Mouse (Mus musculus) WW6 (cell line): ENCODE data around the gene Garnl3.

Experiments used
- DNase-seq: peaks from one replicate; pipeline ENCODE4 v3.0.0-alpha.2; 2013; ENCODE audit warnings: low read depth, low spot score

Gene Garnl3

GRCm38 (mm10) chr2:32971235-32971634, 160.2 kb downstream of the Garnl3 start:
- DNase-seq: no peak

- DNase-seq: no peak
Measured at GRCm38 (mm10) chr2:32969326-32969725, 162.1 kb downstream of the Garnl3 start.

DNA sequence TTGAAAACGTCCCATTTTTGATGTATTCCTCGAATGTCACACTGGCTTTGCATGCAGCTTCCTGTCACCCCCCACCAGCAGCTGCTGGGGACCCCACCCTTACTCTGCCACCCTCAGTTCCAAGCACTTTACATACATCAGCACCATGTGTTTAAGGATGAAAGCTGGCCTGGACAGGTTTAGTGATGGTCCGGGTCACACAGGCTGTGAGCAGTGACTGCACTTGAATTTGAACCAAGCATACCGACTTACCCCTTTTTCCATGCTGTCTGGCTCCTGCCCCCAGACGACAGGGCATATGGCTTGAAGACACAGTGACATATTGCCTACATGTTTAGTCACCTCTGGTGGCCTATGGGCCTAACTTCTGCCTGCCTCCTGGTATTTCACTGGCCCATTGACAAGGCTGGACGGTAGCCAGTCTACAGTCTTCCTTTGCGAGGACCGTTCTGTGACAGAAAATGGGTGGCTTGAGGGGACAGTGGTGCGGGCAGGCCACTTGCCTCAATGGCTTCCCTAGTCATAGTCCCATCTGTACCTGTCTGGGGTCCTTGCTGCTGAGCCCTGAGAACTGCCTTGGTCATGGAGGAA, 163.3 kb downstream of the Garnl3 start:
- DNase-seq: no peak

- no peak for DNase-seq
Measured at GRCm38 (mm10) chr2:32966689-32967631, 164.5 kb downstream of the Garnl3 start.

DNA sequence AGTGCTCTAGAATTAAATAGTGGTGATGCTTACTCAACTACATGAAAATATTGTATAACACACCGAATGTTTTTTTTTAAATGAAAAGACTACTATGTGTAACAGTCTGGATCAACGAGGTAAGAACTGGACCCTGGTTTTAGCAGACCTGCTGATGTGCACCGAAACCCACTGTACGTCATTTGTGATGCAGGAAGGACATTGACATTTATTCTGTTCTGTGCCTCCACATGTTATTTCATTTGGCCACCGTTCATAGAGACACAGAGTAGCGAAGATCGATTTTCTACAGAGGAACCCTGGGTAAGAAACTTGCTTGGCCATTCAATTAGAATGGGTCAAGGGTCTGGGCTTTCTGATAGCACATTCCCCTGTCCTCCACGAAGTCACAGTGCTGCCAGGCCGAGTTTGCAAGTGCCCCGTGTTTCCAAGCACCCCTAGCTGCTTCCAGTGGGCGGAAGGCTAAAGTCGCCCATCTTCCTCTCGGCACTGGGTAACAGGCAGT, 165.2 kb downstream of the Garnl3 start:
- DNase-seq: no peak

GRCm38 (mm10) chr2:32965511-32966183, 165.8 kb downstream of the Garnl3 start:
- no peak for DNase-seq

DNA sequence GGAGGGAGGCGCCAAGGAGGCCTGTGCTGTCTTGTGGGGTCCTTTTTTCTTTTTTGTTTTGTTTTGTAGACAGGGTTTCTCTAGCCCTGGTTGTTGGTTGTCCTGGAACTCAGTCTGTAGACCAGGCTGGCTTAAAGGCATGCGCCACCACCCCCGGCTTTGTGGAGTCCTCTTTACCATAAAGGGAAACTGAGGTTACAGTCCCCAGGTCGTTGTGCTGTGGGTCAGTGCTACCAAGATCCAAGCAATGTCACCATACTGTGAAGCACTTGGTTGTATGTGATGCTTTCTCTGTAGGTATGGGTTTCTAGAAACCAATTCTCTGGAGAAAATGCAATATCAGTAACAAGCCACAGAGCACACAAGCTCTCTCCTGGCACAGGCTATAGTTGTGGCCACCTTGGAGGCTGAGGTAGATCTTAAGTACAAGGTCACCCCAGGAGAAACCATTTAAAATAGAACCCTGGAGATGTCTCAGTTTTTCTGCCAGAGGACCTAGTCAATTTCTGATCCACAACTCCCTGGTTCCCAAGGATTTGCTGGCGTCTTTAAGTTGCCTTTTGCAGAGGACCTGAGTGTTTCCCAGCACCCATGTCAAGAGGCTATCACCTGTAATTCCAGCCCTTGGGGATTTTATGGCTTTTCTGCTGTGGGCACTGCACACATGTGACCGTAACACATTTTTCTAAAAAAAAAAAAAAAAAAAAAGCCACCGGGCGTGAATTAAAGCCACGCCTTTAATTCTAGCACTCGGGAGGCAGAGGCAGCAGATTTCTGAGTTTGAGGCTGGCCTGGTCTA, 166.6 kb downstream of the Garnl3 start:
- no peak for DNase-seq

GRCm38 (mm10) chr2:32963981-32964380, 167.5 kb downstream of the Garnl3 start:
- DNase-seq: no peak

DNA sequence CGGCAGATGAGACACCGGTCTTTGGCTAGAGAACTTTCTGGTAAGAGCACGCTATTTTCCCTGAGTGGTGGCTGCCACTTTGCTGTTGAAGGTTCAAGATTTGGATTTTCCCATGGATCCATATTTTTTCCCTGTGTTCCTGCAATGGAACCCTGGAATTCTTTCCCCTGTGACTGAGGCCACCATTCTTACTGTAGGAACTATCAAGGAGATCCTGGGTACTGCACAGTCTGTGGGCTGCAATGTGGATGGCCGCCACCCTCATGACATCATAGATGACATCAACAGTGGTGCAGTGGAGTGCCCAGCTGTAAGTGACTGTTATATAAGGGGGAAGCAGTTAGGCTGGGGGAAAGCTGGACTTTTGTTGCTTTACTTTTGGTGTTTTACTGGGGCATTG, 167.9 kb downstream of the Garnl3 start:
- DNase-seq: no peak

DNA sequence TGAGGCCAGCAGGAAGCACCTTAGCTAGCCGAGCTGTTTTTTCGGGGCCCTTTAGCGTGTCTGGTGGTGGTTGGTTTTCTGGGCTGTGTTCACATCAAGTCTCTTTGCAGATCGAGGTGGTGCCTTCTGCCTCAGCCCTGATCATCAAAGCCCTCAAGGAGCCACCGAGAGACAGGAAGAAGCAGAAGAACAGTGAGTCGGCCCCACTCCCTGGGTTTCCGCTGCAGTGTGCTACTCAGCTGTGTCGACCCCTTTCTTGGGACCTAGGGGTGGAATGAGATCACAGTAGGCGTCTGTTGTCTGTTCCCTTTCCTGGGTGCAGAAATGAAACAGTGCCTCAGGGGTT, 168.6 kb downstream of the Garnl3 start:
- no peak for DNase-seq

DNA sequence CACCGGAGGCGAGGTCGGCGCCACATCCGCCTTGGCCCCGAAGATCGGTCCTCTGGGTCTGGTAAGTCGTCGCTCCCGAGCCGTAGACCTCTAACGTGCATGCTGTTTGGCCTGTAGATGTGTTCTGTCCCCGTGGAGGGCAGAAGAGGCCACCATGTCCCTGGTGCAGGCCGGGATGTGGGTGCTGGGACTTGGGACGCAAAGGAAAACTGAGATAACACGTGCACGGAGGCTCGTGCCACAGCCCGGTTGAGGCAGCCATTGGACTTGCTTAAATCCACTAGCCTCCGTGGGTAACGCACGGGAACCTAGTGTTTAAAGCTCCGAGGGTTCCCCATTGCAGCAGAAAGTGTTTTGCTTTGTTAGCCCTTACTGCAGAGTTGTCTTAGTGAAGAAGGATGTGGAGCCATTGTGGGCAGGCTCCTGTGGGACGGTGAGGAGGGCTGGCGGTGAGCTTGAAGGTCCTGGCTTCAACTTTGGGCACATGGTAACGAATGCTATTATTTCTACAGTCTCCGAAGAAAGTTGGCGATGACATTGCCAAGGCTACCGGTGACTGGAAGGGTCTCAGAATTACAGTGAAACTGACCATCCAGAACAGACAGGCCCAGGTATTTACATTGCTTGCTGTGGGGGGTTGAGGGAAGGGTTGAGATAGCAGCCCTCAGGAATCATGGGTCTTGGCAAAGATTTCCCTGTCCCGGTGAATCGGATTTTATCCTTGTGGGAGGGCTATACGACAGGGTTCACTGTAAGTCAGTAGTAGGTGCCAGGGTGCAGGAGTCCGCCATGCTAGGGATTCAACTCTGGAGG, 169.2 kb downstream of the Garnl3 start:
- DNase-seq: no peak

DNA sequence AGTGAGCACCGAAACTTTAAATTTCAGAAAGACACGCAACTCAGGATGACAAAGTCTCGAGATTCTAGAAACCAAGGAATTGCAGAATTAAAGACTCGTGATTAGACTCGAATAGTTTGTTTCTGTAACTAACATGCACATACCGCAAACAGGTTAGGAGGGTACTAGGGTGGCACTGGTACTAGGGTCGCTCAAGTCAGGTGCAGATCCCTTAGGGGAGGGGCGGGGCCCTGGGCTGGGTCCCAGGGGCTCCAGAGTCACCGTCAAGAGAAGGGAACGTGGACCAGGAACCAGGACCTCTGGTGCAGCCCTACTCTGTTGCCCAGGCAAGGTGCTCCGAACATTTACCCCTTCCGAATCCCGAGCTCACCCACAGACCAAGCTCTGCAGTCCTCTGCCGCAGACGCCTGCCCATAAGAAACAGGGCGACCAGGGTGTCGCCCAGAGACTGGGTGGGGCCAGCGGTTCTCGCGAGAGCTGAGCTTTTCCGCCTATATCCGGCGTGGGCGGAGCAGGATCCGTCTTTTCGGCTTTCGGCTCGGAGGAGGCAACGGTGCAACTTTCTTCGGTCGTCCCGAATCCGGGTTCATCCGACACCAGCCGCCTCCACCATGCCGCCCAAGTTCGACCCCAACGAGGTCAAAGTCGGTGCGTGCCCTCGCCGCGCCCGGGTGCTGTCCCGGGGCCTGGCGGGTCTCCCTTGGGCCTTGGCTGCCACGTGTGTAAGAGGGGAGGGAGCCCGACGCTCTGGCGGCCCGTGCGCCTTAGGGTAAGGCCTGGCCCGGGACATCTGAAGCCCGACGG, 170.1 kb downstream of the Garnl3 start, which contains the start of the genes Rpl12 and Lrsam1:
TSS of gene Rpl12 (plus strand) at position 368 of the 804 bp plus-strand sequence.
TSS of gene Lrsam1 (minus strand) at position 423 of the 804 bp plus-strand sequence.
- DNase-seq: peak; percentile 74

- no peak for DNase-seq
Measured at GRCm38 (mm10) chr2:32960273-32960672, 171.2 kb downstream of the Garnl3 start.

DNA sequence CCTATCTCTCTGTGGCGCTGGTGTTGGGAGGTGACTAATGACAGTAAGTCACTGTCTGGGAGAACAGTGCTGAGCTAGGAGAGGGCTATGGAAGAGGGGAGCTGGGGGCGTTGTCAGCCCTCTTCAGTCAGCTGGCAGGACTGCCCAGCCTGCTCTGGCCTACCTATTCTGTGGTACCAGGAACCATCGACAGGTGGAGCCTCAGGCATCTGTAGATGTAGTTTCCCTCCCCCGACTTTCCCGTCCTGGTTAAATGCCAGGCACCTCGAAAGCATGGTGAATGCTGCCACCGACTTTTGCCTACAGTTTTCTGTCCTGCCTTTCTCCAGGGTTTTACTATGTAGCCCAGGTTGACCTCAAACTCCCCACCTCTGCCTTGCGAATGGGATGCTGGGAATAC, 174.1 kb downstream of the Garnl3 start:
- DNase-seq: no peak

- DNase-seq: no peak
Measured at GRCm38 (mm10) chr2:32954581-32954980, 176.9 kb downstream of the Garnl3 start.

GRCm38 (mm10) chr2:32947454-32947853, 184.0 kb downstream of the Garnl3 start:
- no peak for DNase-seq

GRCm38 (mm10) chr2:32940483-32940882, 191.0 kb downstream of the Garnl3 start:
- DNase-seq: no peak

DNA sequence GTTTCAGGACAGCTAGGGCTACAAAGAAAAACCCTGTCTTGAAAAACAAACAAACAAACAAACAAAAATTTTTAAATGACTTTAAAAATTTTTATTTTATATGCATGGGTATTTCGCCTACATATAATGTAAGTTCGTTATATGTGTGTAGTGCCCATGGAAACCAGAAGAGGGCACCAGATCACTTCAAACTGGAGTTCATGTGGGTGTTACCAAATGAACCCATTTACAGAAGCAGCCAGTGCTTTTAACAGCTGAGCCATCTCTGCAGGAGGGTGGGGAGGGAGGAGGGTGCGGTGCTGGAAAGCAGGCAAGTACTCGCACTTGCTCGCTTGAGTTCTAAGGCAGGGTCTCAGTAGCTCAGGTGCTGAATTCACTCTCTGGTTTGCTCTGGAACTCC, 192.0 kb downstream of the Garnl3 start:
- peak; percentile 83 for DNase-seq

GRCm38 (mm10) chr2:32938741-32939140, 192.7 kb downstream of the Garnl3 start:
- no peak for DNase-seq
